Mouse (Mus musculus): ENCODE measurements at regions not wholly inside any gene's neighbourhood (a gene's known extent, or its start where the extent isn't known, plus 50 kb on each side); places are given as distances from the start of the nearest gene placed in this dataset.

DNA sequence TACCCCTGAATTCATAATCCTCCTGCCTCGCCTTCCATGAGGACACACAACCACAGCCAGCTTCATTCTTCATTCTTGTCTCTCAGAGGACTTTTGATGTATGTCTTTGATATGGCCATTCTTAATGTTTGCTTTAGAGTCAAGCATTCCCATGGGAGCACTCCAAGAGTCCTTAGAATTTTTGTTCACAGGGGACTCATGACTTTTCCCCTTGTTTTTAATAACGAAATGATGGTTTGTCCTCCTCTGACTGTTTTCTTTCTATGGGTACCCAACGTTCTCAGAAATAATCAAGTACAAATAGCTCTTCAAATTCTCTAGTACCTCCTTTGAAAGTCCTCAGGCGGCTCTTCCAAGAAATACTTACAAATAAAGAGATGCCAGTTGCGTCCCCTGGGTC is 184.4 kb downstream of the Cbln4 start:
- H3K27ac ChIP-seq: no peak overlapping the region
- no peaks in the 10 kb centered on the region for H3K9me3 ChIP-seq (replicated peaks)
- H3K36me3 ChIP-seq: no peaks in the 10 kb centered on the region
- no peaks in the 10 kb centered on the region for H3K27me3 ChIP-seq
- 71% methylated on average over 5 of the region's 5 CpGs for WGBS
- H3K4me1 ChIP-seq: 0 out of 2 replicates have a peak, but pooled peaks cover 5% of the 10 kb centered on the region
- no peak for ATAC-seq (ENCODE audit: low FRiP score)
- no peak overlapping the region for H3K4me2 ChIP-seq (replicated peaks)
- H3K4me3 ChIP-seq: no peak overlapping the region
- no peak overlapping the region for H3K9ac ChIP-seq

GRCm38 (mm10) chr2:171856491-171856890 is 186.8 kb downstream of the Cbln4 start:
- no peak overlapping the region for H3K27ac ChIP-seq
- ATAC-seq (ENCODE audit: low FRiP score): peak; percentile 83
- WGBS: 60% methylated on average over 8 of the region's 8 CpGs

DNA sequence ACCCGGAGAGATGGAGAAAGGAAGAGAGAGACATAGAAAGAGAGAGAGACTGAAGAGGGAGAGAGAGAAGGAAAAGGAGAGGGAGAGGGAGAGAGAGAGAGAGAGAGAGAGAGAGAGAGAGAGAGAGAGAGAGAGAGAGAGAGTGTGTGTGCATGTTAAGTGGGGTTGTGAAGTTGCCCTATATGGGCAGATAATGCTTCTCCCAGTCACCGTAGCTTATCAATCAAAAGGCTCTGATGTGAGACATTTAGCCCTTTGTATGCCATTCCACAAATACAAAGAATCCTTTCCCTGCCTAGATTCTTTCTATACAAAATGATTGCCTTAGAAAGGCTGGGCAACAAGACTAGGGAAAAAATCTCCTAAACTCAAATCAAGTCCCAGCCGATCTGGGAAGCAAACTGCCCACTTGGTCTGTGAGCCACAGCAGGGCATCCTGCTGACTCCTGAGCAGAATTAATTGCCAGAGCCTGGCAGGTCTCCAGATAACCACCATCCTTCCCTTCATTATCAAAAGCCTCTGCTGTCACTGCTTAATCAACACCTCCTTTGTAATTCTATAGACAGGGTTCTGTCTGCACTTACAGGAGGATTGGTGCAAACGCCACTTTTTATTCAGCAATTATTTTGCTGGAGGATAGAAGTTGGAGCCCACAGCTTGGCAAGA is 196.3 kb downstream of the Cbln4 start:
- Histone ChIP-seq H3K27me3 (no peaks in the 10 kb centered on the region), H3K4me3 (no peak overlapping the region), H3K27ac (0 out of 2 replicates have a peak overlapping the region, but pooled peaks have one; percentile 40), H3K9me3 (replicated peaks) (no peaks in the 10 kb centered on the region), H3K9ac (no peak overlapping the region), H3K4me2 (replicated peaks) (no peak overlapping the region), H3K4me1 (peaks cover 4% of the 10 kb centered on the region; the same call in 1 of the 2 replicates), H3K36me3 (no peaks in the 10 kb centered on the region)
- peak; percentile 79 for ATAC-seq (ENCODE audit: low FRiP score)
- 26% methylated on average over 4 of the region's 4 CpGs for WGBS

More at GRCm38 (mm10) chr2:171856491-171856890, 186.8 kb downstream of the Cbln4 start:
- no peak overlapping the region for H3K4me3 ChIP-seq
- H3K36me3 ChIP-seq: no peaks in the 10 kb centered on the region
- no peaks in the 10 kb centered on the region for H3K9me3 ChIP-seq (replicated peaks)
- H3K4me2 ChIP-seq (replicated peaks): no peak overlapping the region
- H3K9ac ChIP-seq: no peak overlapping the region
- no peaks in the 10 kb centered on the region for H3K27me3 ChIP-seq
- 0 out of 2 replicates have a peak, but pooled peaks cover 5% of the 10 kb centered on the region for H3K4me1 ChIP-seq

GRCm38 (mm10) chr2:171840058-171840713 is 203.1 kb downstream of the Cbln4 start:
- 65% methylated on average over 14 of the region's 14 CpGs for WGBS
- no peak for ATAC-seq (ENCODE audit: low FRiP score)
- no peak overlapping the region for H3K4me3 ChIP-seq
- H3K4me2 ChIP-seq (replicated peaks): no peak overlapping the region
- no peak overlapping the region for H3K27ac ChIP-seq
- H3K9me3 ChIP-seq (replicated peaks): no peaks in the 10 kb centered on the region
- H3K4me1 ChIP-seq: no peaks in the 10 kb centered on the region
- no peaks in the 10 kb centered on the region for H3K27me3 ChIP-seq
- H3K36me3 ChIP-seq: no peaks in the 10 kb centered on the region
- no peak overlapping the region for H3K9ac ChIP-seq

DNA sequence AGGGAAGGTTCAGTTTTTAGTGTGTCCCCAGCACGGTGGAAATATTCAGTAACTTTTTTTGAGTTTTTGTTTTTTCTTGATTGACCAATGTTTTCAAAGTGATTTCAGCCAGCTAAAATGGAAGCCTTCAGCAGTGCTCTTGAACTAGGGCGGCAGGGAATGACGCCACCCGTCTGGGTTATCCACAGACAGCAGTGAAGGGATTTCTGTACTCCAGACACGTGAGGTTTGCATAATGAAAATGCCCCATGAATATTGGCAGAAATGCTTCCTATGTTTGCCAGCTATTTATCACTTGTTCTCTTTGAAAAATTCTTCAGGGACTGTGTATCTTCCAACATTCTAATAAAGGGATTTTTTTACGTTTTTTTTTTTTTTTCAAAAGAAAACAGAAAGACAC is 221.1 kb downstream of the Cbln4 start:
- H3K27me3 ChIP-seq: no peaks in the 10 kb centered on the region
- 90% methylated on average over 6 of the region's 6 CpGs for WGBS

DNA sequence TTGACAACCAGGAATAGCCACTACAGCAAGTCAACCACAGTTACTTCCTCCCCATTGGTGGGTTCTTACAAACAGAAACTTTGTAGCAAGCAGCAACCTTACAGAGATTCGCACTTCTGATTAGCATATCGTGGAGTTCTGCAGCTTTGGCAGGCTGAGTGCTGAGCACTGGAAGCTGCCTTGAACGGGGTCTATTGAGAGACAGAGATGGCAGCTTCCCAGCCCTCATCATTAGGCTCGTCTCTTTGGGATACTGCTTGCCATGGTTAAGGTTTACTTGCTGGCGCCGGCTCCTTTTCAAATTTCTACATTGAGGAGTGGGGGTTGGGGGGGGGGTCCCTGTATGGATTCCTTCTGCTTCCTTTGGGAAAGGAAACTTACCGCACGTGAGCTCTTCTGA is 224.8 kb downstream of the Cbln4 start:
- Histone ChIP-seq H3K27me3 (no peaks in the 10 kb centered on the region), H3K9ac (no peak overlapping the region), H3K4me1 (peaks cover 3% of the 10 kb centered on the region; the same call in 1 of the 2 replicates), H3K4me3 (no peak overlapping the region), H3K36me3 (no peaks in the 10 kb centered on the region), H3K4me2 (replicated peaks) (no peak overlapping the region), H3K9me3 (replicated peaks) (no peaks in the 10 kb centered on the region), H3K27ac (no peak overlapping the region)
- ATAC-seq (ENCODE audit: low FRiP score): no peak
- WGBS: 80% methylated on average over 8 of the region's 8 CpGs

More for the DNA sequence above, 221.1 kb downstream of the Cbln4 start:
- no peak overlapping the region for H3K4me2 ChIP-seq (replicated peaks)
- no peak overlapping the region for H3K9ac ChIP-seq
- H3K4me1 ChIP-seq: no peaks in the 10 kb centered on the region
- no peak for ATAC-seq (ENCODE audit: low FRiP score)
- H3K9me3 ChIP-seq (replicated peaks): no peaks in the 10 kb centered on the region
- H3K36me3 ChIP-seq: no peaks in the 10 kb centered on the region
- H3K4me3 ChIP-seq: no peak overlapping the region
- no peak overlapping the region for H3K27ac ChIP-seq

GRCm38 (mm10) chr2:171816685-171817419 is 226.4 kb downstream of the Cbln4 start:
- Histone ChIP-seq H3K27me3 (no peaks in the 10 kb centered on the region), H3K27ac (no peak overlapping the region), H3K9me3 (replicated peaks) (no peaks in the 10 kb centered on the region), H3K4me2 (replicated peaks) (no peak overlapping the region), H3K36me3 (no peaks in the 10 kb centered on the region), H3K9ac (no peak overlapping the region), H3K4me1 (peaks cover 3% of the 10 kb centered on the region; the same call in 1 of the 2 replicates), H3K4me3 (no peak overlapping the region)
- 67% methylated on average over 6 of the region's 10 CpGs for WGBS
- no peak for ATAC-seq (ENCODE audit: low FRiP score)

GRCm38 (mm10) chr2:171812701-171813100 is 230.6 kb downstream of the Cbln4 start:
- Histone ChIP-seq H3K4me3 (no peak overlapping the region), H3K4me2 (replicated peaks) (no peak overlapping the region), H3K27ac (no peak overlapping the region), H3K27me3 (no peaks in the 10 kb centered on the region), H3K9ac (no peak overlapping the region), H3K9me3 (replicated peaks) (no peaks in the 10 kb centered on the region), H3K36me3 (no peaks in the 10 kb centered on the region), H3K4me1 (peaks cover 3% of the 10 kb centered on the region; the same call in 1 of the 2 replicates)
- no peak for ATAC-seq (ENCODE audit: low FRiP score)
- WGBS: 78% methylated on average over 3 of the region's 3 CpGs

DNA sequence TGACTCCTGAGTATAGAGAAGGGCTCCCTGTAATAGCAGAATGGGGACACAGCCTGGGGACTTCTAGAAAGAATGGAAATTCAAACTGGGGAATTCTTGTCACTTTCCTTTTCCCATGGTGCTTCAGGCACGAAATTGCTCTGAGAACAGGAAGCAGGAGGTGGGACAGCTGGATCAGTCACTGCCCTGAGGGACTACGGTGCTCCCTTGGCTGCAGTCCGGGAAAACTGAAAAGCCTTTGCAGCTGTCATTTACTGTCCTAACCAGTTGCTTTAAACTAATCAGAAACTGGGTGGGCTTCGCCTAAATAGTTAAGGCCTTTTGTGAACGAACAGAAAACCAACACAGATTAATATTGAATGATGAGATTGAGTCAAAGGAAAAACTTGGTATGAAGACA is 237.9 kb downstream of the Cbln4 start:
- no peaks in the 10 kb centered on the region for H3K9me3 ChIP-seq (replicated peaks)
- H3K4me2 ChIP-seq (replicated peaks): no peak overlapping the region
- no peak overlapping the region for H3K9ac ChIP-seq
- no peaks in the 10 kb centered on the region for H3K27me3 ChIP-seq
- no peak overlapping the region for H3K4me3 ChIP-seq
- H3K4me1 ChIP-seq: no peaks in the 10 kb centered on the region; the same call in 1 of the 2 replicates
- WGBS: 57% methylated on average over 5 of the region's 5 CpGs
- H3K27ac ChIP-seq: no peak overlapping the region
- H3K36me3 ChIP-seq: no peaks in the 10 kb centered on the region
- no peak for ATAC-seq (ENCODE audit: low FRiP score)

GRCm38 (mm10) chr2:171800511-171801268 is 242.6 kb downstream of the Cbln4 start:
- H3K4me1 ChIP-seq: peaks cover 3% of the 10 kb centered on the region; the same call in 1 of the 2 replicates
- H3K27me3 ChIP-seq: no peaks in the 10 kb centered on the region
- no peak overlapping the region for H3K4me2 ChIP-seq (replicated peaks)
- WGBS: 82% methylated on average over 10 of the region's 10 CpGs
- no peaks in the 10 kb centered on the region for H3K36me3 ChIP-seq
- no peak overlapping the region for H3K9ac ChIP-seq
- H3K4me3 ChIP-seq: no peak overlapping the region
- no peak for ATAC-seq (ENCODE audit: low FRiP score)
- H3K27ac ChIP-seq: no peak overlapping the region
- H3K9me3 ChIP-seq (replicated peaks): no peaks in the 10 kb centered on the region

DNA sequence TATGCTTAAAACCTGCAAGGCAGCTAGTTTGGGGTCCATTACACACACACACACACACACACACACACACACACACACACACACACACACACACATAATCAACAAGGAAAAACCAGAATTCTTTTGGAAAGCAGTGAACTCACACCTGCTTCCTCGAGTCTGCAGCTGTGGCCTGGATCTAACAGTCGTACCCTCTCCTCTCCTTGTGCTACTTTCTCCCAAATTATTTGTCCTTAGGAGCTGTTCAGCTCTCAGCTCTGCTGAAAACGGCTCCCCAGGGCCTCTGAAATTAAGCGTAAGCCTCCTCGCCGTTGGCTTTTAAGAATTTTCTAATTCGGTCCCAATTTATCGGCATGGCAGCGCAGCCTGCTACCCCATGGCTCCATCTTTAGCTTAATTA is 243.9 kb downstream of the Cbln4 start:
- Histone ChIP-seq H3K36me3 (no peaks in the 10 kb centered on the region), H3K9me3 (replicated peaks) (no peaks in the 10 kb centered on the region), H3K9ac (no peak overlapping the region), H3K4me1 (0 out of 2 replicates have a peak, but pooled peaks cover 3% of the 10 kb centered on the region), H3K4me2 (replicated peaks) (no peak overlapping the region), H3K4me3 (no peak overlapping the region), H3K27me3 (no peaks in the 10 kb centered on the region), H3K27ac (no peak overlapping the region)
- ATAC-seq (ENCODE audit: low FRiP score): no peak
- WGBS: 62% methylated on average over 9 of the region's 9 CpGs

- Histone ChIP-seq H3K27ac (no peak overlapping the region), H3K36me3 (no peaks in the 10 kb centered on the region), H3K4me2 (replicated peaks) (no peak overlapping the region), H3K4me3 (no peak overlapping the region), H3K27me3 (no peaks in the 10 kb centered on the region), H3K4me1 (0 out of 2 replicates have a peak, but pooled peaks cover 3% of the 10 kb centered on the region), H3K9ac (no peak overlapping the region), H3K9me3 (replicated peaks) (no peaks in the 10 kb centered on the region)
- no peak for ATAC-seq (ENCODE audit: low FRiP score)
- 76% methylated on average over 9 of the region's 9 CpGs for WGBS
Measured at GRCm38 (mm10) chr2:171790686-171791085, 252.6 kb downstream of the Cbln4 start.

Measured in hindbrain, embryonic 12.5 days (tissue).